Mouse (Mus musculus) left cerebral cortex, adult 11 months (tissue): ENCODE data around the gene Robo3.

Experiments
- DNase-seq: peaks from one replicate; pipeline ENCODE4 v3.0.0; 2022; ENCODE audit warnings: low spot score

The Robo3 gene

DNA sequence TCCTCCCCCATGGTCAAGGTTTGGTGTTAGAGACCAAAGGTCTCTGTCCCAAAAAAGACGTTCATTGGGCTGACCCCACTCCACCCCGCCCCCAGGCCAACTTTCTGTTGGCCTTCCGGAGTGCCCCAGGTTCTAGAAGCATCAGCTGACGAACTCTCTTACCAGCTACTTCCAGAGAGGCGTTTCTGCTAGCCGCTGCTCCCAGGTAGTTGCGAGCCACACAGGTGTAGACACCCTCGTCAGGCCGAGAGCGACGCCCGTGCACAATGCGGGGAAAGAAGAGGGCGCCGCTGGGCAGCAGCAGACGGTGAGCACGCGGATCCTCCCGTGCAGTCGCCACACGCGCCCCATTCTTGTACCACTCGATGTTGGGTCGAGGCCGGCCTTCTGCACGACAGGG, 3.7 kb downstream of the Robo3 start:
- DNase-seq: no peak

DNA sequence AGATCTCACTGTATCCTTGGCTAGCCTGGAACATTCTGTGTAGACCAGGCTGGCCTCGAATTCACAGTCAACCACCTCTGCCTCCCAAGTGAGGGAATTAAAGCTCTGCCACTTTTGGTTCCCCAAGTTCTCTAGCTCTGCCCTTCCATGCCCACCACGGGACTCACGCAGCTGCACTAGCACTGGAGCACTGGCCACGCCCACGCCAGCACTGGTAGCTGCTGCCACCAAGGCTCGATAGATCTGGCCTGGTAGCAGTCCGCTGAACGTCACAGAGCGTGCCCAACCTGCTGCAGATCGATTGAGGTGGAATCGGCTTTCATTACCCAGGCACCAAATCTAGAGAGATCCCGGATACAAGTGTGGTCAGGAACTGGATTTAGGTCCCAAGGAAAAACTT, 11.8 kb downstream of the Robo3 start:
- no peak for DNase-seq

DNA sequence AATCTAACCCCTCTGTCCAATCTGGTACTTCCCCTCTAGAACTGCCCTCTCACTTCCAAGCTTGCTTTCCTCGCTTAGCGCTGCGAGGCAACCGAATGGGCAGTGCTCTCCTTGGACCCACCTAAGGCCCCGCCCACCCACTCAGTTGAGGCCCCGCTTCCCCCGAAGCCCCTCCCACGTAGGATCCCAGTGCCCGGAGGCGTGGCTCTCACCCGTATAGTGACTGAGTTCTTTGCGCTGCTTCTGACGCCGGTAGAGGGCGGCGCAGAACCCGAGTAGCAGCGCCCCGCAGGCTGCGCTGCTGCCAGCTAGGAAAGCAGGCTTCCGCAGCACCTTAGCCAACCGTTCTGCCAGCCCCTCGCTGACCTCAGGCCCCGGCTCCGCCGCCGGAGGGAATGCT, 12.4 kb downstream of the Robo3 start:
- DNase-seq: peak; percentile 38

DNA sequence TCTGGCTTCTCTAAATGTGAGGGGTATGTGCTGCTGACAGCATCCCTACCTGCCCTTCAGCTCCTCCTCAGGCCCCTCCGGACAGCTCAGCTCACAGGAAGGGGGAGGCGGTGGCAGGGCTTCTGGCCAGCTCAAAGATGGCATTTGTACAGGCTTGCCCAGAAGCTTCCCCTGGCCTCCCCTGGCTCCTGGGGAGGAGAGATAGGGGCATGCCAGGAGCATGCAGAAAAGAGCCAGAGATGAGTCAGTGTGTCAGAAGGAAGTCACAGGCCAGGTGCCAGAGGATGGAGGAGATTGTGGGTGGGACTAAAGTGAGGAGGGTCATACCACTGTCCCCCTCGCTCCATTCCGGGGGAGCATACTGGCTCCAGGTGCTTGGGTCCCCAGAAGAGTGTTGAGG, 14.3 kb downstream of the Robo3 start:
- DNase-seq: no peak

DNA sequence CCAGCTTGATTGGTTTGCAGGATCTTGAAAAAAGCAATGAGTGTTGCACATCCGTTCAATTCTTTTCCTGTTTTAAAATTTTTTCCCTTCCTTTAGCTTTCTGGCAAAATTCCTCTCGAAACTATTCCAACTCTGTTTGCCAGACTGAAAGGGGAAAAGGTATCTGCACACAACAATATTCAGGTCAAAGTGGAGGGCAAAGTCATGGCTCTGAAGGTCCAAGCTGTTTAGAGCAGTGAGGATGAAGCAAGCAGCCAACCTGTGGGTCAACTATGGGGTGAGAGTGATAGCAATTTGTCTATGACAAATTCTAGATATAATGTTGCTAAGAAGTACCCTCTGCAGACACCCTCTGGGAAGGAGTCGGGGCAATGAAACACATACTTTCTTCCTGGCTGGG, 18.4 kb downstream of the Robo3 start:
- no peak for DNase-seq

DNA sequence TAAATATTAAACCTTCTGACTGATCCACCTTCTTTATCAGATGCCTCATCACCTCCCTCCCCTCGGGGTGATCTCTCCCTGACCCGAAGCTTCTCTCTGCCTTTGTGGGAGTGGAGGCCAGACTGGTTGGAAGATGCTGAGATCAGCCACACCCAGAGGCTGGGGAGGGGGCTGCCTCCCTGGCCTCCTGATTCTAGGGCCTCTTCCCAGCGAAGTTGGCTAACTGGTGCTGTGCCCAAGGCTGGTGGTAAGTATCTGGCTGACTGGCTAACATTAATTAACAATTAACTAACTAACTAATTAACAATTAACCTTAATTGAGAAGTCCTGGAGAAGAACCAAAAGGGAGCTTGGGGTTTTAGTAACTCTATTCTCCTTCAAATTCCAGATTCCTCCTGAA, 20.1 kb downstream of the Robo3 start:
- no peak for DNase-seq

DNA sequence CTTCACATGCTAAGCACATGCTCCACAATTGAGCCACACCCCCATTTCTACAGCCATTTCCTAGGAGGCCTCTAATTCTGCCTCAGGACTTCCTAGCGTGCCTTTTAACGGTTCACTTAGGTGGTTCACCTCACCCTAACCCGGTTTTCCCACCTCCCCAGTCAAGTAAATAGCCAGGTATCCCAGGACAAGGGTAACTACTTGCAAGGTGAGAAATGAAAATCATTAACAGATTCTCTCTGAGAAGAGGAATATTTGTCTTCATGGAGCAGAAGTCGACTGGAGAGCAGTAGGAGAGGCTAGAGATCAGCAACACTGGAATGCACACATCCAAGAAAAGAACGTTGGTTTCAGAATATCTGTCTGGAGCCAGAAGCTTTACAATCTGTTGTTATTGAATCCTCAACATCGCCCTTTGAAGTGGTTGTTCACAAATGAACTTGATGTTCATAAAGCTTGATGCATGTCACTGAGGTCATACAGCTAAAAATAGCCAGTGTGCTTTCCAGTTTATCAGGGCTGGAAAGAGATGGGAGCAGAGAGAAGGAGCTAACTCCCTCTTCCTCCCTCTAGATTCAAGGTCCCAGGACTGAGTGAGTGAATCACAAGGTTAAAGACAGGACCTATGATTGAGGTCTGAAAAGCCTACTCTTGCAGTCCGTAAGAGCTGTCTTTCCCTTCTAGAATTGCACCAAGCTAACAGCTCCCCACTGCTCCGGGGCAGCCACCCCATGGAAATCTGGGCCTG, 23.2 kb downstream of the Robo3 start:
- no peak for DNase-seq

DNA sequence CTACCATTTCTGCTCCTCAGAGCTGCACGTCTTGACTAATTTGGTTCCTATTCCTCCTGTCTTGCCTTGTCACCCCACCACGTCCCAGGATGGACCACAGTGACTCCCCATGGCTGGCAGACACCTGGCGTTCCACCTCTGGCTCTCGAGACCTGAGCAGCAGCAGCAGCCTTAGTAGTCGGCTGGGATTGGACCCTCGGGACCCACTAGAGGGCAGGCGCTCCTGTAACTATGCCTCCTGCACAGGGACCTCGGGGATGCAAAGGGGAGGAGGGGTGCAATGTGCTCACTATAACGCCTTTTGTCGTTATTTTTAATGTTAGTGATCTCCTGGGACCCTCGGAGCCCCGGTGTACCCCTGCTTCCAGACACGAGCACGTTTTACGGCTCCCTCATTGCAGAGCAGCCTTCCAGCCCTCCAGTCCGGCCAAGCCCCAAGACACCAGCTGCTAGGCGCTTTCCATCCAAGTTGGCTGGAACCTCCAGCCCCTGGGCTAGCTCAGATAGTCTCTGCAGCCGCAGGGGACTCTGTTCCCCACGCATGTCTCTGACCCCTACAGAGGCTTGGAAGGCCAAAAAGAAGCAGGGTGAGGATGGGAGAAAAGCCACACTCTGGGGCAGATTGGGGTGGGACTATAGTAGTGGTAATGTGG, 25.1 kb downstream of the Robo3 start:
- DNase-seq: no peak

DNA sequence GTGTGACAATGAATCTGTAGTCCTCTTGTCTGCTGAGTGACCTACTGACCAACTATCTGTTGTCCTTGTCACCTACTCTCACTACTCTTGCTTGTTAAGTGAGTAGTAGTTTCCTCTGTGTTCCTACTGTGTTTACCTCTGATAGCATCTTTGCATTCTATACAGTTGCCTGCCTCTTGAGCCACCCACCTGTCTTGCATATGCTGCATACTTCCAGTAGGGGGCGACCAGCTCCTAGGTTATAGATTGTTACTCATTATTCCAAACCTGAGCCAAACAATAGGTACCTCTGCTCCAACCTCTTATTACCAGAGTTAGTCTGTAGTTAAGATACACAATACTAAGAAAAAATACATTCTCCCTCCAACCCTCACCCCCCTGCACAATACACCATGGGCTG, 26.7 kb downstream of the Robo3 start:
- DNase-seq: no peak

DNA sequence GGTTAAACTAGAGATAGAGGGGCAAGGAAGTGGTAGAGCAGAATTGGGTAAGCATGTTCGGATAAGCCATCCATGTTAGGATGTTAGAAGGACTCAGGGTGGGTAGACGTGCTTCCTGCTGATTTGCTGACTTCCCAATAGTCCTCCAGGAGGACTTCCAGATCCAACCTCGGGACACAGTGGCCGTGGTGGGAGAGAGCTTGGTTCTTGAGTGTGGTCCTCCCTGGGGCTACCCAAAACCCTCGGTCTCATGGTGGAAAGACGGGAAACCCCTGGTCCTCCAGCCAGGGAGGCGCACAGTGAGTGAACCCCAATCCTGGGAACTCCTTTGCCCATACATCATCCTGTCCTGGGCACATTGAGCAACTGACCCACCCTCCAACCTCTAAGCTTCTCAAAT, 30.0 kb downstream of the Robo3 start:
- DNase-seq: no peak

DNA sequence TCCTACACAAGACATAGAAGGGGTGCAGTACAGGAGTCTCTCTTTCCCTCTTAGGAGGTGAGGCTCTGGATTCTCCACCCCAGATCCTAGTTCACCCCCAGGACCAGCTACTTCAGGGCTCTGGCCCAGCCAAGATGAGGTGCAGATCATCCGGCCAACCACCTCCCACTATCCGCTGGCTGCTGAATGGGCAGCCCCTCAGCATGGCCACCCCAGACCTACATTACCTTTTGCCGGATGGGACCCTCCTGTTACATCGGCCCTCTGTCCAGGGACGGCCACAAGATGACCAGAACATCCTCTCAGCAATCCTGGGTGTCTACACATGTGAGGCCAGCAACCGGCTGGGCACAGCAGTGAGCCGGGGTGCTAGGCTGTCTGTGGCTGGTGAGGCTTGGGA, 30.5 kb downstream of the Robo3 start:
- DNase-seq: no peak

DNA sequence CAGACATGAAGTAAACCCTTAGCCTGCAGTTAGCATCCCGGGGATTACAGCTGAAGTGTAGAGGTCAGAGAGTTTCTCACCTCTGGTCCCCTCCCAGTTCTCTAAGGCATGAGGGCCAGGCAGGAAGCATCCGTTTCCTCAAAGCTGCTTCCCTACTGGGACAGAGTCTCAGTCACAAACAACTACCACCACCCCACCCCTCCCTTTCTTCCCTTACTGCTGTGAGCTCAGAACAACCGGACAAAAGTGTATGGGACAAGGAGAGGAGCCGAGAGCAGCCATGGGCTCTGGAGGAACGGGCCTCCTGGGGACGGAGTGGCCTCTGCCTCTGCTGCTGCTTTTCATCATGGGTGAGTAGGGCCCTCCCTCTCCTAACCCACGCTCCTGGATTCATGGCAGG, 31.2 kb downstream of the Robo3 start, which contains the start of gene Robo4:
Gene Robo4, plus strand, starts transcription at position 96 of the 400 bp plus-strand sequence.
- no peak for DNase-seq

DNA sequence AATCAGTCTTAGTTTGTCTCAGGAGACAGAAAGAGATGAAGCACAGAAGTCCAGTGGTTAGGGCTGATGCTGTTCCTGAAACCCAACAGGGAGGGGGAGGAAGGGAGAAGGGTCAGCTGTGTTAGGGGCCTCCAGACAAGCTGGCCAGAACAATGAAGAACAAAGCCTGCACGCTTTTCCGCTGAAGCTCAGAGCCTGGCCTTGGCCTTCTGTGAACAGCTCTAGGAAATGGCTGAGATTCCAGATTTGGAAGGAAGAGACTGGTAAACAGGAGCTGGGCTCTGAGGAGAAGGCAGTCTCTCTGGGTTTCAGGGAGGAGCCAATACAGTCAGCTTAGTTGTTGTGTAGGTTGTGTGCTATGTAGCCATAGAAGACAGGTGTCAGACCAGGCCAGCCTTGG, 32.5 kb downstream of the Robo3 start:
- DNase-seq: no peak

DNA sequence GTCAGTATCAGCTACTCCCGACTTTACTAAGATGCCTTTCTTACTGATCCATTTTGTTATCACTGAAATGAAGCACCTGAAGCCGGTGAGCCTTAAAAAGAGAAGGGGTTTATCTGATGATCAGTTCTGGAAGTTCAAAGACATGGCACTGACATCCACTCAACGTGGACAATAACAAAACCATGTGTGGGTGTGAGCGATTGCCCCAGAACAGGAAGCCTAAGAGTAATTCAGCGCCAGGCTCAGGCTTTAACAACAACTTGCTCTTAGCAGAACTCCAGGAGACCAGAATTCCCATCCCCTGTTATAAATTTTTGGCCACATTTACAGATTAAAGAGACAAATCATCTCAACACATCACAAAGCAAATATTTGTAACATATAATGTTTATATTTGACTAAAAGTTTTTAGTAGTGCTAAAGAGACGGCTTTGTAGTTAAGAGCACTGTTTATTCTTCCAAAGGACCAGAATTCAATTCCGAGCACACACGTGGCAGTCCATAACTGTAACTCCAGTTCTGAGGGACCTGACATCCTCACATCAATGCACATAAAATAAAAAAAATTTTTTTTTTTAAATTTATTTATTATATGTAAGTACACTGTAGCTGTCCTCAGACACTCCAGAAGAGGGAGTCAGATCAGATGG, 39.4 kb downstream of the Robo3 start:
- DNase-seq: no peak

DNA sequence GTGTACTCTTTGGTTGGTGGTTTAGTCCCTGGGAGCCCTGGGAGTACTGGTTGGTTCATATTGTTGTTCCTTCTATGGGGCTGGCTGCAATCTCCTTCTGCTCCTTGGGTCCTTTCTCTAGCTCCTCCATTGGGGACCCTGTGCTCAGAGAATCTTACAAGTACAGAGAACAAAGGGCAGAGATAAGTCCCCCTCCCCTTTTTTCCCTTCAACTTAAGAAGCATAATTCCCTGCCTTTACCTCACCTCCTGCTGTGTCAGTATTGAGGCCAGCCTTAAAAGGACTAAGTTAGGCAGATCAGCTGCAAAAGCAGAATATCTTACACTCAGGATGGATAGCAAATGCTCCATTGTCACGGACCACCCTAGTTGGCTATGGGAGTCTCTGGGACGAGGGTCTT, 41.0 kb downstream of the Robo3 start:
- no peak for DNase-seq

DNA sequence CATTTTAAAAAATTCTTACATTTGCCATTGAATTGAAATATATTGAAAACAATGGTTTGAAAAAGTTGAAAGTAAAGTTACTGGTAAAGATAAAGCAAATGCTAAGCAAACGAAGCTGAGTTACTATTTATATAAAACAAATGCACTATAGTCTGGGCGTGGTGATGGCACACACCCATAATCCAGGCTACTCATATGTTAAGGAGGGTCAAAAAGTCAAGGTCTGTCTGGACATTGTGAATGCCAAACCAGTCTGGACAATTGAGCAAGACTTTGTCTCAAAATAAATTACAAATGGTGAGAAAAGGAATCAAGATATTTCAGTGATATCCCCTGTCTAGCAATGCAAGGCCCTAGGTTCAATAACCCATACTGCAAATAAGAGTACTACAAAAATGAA, 42.2 kb downstream of the Robo3 start:
- DNase-seq: no peak

DNA sequence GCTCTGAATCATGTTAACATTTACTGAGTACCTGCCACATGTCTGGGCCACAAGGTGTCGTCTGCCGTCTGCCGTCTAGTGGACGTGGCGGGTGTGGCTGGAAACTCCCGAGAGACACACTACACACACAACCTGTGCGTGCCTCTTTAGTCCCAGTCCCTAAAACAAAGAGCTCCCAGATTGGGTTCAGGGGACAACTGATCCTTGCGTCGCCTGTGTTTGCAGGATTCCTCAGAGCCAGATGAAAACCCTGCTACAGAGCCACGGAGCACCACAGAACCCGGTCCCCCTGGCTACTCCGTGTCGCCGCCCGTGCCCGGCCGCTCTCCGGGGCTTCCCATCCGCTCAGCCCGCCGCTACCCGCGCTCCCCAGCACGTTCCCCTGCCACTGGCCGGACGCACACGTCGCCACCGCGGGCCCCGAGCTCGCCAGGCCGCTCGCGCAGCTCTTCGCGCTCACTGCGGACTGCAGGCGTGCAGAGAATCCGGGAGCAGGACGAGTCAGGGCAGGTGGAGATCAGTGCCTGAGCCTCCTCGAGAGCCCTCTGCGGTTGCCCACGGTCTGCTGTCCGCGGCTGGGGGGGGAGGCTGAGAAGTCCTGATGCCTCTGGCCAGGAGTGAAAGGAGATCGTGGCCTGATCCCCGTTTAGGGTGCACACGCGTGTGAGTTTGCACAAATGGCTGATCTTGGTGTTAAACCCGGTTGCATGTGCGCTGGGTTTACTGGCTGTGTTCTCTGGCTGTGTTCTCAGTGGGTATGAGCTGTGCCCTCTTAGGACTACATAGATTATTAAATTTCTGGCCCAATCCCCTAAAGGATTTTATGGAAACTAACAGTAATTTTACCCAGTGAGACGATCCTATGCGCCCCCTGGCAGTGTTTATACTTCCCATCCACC, 48.5 kb downstream of the Robo3 start:
- no peak for DNase-seq

DNA sequence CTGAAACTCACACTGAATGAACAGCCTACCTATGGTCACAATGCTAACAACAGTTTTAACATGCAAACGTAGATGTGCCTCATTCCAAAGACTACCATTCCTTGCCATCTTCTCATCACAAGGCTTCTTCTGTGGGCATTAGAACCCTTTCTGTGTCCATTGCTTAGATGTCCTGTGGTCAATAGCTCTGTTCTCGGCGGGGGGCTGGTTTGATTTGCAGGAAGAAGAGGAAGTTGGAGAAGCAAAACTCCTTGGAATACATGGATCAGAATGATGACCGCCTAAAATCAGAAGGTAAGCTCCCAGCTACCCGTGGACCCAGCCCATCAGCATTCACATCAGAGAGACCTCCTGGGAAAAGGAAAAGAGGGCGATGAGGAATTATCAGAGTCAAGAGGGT, 49.9 kb downstream of the Robo3 start:
- no peak for DNase-seq

DNA sequence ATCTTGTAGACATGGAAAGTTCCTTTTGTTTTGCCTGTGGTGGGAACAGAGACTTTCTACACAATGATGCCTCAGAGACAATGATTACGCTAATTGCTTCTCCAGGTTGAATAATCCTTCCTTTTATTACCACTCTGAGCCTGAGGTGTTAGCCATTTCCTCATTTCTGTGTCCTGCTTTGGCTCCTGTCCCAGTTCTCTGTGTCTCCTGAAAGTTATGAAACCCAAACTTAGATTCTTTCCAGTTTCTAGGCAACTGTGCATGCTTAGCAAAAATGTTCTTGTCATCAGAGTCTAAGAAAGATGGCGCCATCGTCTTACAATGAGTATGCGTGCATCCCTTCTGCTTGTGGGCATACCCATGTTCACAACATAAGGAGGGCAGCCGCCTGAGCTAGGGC, 57.3 kb downstream of the Robo3 start:
- DNase-seq: no peak

DNA sequence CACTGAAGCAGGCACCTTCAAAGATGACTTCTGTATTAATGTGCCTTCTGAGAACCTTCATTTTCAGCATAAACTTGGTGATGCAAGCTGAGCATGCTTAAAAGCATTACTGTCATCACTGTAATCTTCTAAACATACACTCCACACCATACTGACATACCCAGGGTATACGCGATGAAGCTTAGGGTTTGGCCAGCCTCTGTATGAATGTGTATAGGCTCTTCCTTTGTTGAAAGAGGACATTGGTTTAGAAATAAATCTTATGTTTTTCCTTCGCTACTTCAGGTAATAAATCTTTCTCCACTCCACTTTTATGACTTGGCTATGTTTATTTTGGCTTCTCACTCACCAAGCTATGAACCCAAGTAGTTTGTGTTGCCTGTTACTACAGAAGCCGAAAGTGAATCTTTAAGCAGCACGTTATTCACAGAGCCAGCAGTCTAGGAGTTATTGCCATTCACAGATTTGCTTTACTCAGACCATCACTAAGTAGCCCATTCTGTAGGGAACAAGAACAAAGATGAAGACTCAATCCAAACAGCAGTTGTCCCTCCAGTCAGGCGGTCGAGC, 61.7 kb downstream of the Robo3 start:
- no peak for DNase-seq

DNA sequence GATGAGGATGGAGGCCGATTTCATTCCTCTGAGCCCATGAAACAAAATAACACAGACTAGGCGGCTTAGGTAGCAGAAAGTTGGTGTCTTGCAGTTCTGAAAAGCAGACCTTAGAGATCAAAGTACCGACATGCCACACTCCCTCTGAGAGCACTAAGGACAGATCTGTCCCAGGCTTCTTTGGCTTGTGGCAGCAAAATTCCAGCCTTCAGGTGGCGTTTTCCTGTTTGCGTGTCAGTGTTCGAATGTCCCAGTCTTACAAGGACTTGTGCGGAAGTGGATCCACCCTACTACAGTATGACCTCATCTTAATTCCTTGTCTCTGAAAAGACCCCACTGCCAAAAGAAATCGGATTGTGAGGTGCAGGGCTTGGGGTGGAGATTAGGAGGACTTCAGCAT, 64.2 kb downstream of the Robo3 start:
- no peak for DNase-seq
